Mouse (Mus musculus) spleen, postnatal 4 days (tissue): Measurements from ENCODE around the gene Syna.

Experiments
- DNase-seq, 2 experiments: peaks; one replicate each; pipeline ENCODE4 v3.0.0; 2022; ENCODE audit warnings: low spot score in 2 of 2

Gene Syna

DNA sequence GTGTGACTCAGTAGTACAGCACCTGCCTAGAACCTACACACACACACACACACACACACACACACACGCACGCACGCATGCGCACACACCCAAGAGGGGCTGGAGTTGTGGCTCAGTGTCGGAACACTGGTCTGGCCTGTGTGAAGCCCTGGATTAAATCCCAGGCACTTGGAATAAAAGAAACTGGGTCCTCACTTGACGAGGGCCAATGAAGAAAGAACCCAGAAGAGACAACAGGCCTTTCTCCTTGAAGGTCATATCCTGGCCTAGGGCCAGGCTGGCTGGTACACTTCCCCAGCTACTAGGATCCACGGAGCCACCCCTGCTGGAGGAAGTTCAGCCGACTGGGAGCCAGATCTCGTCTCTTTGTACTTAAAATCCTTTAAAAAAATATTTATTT lies 28.4 kb downstream of the Syna start:
- DNase-seq = no peak

DNA sequence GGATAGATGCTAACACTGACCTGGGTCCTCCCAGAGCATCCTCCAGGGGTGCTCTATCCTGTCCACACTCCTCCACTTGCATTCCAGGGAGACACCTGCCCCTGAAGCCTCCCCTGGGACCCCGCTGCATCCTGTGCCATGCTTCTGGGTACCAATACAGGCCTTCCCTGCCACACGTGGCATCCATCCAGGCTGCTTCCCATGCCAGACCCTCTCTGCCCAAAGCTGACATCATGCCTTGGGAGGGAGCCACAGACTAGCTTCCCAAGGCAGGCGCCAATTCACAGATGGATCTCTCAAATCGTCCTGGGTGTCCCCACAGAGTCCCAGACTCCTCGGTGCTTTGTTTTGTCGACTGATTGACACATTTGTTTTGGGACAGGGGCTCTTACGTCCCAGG lies 29.1 kb downstream of the Syna start:
- no peak for DNase-seq

DNA sequence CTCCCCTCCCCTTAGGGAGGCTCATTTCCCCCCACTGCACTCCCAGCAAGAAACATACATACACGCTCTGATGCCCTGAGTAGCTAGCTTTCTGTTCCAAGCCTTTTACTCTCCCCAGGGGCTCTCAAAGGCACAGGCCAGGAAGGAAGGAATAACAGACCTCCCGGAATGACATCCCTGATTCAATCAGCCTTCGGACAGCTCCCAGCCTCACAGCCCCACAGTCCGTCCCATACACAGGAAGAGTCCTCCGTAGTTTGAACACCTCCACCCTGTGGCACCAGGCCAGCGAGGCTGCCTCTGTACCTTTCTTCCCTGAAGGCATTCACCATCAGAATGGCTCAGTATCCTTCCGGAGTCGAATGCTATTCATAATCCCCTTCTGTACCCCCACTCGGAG lies 31.5 kb downstream of the Syna start:
- no peak for DNase-seq

DNA sequence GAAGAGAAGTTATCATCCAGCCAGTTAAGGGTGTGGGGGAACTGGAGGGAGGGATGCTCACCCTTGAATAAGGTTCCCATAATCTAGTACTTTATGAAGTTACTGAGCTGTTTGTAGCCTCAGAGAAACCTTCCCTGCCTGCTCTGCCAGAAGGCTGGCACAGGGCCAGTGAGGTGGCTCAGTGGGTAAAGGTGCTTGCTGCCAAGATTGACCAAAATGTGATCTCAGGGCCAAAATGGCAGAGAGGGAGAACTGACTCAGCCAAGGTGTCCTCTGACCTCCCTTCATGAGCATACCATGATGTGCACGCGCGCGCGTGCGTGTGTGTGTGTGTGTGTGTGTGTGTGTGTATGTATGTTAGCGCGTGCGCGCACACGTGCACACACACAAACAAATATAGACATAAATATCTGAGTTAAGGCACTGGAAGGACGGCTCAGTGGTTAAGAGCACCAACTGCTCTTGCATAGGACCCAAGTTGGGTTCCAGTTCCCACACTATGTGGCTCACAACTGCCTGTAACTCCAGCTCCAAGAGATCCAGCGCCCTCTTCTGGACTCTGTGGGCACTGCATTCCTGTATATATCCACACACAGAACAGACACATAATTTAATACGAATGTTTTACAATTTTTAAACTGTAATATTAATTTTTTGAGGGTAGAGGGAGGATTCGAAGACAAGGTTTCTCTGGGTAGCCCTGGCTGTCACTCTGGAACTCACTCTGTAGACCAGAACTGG lies 33.8 kb downstream of the Syna start:
- DNase-seq = no peak

DNA sequence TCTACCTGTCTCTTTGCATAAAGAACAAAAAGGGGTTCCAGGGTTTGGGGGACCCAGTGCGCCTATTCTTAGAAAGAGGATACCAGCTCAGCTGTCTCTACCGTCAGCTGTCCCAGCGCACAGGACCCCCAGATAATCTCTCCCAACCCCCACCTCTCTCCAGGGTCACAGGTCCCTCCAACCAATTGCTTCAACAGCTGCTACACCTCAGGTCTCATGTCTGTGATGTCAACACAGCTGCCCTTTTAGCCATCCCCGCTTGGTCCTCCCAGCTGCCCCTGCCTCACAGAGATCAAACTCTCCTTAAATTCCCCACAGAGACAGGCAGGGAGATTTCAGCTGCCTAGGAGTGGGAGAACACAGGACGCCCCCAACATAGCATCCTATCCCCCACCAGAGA lies 36.2 kb downstream of the Syna start:
- no peak for DNase-seq

DNA sequence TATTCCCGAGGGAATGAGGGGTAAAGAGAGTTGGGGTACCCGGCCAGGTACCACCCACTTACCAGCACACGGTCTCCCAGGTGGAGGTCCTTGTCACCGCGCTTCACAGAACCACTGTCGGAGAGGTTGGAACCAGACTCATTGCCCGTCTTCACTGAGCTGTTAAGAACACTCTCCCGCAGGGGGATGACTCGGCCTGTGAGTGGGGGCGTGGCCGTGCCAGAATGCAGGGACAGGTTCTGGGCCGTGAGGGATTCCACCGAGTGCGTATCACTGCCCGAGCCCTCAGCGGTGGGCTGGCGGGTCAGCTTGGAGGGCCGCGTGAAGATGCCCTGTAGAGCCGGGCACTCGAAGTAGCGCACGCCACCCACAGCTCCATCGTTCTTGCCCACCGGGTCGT lies 37.4 kb downstream of the Syna start:
- no peak for DNase-seq

DNA sequence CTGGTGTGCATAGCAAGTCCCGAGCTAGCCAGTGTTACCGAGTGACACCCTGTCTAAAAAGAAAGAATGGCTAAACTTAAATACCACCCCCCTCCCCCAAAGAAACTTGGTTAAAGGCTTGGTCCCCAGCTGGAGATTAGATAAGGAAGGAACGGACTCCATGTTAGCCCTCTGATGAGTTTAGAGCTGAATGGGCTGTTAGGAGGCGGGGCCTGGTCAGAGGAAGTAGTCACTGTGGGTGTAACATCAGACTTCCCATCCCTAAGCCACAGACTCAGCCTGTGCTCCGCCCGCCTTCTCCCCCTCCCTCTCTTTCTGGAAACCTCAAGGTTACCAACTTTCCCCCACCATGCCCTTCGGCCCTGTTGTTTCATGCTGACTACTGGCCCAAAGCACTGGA lies 38.2 kb downstream of the Syna start:
- peak in 1 of 2 experiments; percentile 61 for DNase-seq

DNA sequence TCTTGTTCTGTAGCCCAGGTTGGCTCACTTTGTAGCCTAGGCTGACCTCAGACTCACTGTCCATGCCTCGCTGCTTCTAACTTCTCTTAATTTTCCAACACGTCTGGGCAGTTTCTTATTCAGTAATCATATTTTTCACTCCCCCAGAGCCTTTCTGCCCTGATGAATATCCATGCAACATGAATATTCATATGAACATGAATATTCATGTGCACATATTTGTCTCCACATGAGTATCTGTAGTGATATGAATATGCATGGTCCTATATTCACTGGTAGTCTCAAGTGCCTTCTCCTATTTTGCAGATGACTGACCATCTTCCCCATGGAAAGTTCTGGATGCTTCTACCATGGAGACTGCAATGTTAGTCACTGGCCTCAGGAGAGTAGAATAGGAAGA lies 38.8 kb downstream of the Syna start:
- DNase-seq = no peak

DNA sequence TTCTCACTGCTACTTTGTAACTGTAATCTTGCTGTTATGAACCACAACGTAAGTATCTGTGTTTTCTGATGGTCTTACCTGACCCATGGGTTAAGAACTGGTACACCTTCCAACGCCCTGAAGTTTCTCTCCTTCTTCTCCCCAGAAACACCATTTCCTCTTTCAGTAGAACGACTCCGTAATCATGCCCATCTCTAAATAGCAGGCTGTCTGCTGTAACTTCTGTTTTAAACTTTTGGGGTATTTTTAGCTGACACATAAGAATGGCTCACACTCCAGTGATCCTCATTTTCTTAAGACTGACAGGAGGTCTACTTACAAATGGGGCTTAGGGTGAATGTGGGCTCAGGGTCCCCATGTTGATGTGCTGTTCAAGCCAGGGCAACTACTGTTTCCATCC lies 39.9 kb downstream of the Syna start:
- DNase-seq = no peak

DNA sequence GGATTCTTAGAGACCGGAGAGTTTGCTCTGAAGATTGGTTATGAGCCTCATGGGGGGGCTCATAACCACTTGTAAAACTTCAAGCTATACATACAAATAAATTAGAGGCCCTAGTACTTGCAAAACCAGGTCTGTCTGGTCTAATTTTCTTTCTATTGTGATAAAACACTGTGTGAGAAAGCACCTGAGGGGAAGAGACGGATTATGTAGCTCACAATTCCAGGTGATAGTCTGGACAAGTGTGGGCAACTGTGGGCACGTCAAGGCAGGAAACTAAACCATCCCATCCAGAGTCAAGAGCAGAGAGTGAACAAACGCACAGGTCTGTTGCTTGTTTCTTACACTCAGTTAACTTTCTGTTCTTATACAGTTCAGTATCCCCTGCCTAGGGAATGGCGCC lies 40.5 kb downstream of the Syna start:
- no peak for DNase-seq

DNA sequence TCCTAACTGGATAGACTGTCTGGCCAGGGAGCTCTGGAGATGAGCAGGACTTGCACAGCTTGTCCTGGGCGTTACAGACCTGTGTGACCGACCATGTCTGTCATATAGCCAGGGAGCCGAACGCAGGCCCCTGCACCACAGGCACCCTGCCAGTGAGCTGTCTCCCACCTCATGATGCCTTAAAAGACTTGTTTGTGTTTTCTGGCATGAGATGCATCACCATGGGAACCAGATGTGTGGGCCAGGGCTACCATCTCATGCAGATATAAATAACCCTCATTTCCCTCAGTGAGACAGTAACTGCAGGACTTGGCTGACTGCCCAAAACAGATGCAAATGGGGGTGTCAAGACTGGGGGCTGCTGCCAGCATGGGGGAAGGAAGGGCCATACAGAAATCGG lies 47.9 kb downstream of the Syna start:
- DNase-seq = no peak

DNA sequence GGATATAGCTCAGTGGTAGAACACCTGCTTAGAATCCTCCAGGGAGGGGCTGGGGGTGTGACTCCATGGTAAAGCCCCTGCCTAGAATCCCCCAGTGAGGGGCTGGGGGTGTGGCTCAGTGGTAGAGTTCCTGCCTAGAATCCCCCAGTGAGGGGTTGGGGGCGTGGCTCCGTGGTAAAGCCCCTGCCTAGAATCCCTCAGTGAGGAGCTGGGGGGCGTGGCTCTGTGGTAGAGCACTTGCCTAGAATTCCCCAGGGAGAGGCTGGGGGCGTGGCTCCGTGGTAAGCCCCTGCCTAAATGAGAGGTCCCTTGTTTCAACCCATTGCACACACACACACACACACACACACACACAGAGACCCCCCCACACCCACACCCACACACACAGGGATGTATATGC lies 49.7 kb downstream of the Syna start:
- DNase-seq = no peak

DNA sequence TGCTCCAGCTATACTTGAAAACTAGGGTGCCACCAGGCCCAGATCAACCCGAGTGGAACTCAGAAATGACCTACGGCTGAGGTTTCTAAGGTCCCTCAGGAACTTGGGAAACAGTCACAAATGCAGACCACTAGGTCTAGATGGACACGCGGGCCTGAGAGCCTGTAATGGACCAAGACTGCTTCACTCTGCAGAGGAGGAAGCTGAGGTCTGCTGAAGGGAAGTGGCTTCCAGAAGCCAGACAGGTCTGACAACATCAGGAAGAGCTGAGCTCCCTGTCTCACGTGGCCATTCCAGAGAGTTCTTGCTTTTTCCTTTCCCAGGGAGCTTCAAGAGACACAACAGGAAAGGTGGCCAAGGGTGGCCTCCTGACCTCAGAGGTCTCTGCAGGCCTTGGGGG lies 51.0 kb downstream of the Syna start:
- no peak for DNase-seq
